Mouse (Mus musculus) naive thymus-derived CD4-positive, alpha-beta T cell, adult 2 months (primary cell): ENCODE data around the gene Utp4.
"Not testable (repeated sequence)": the region's sequence is repeated elsewhere in the genome, so short reads cannot be mapped to it uniquely, and the experiment has no call there.

Experiments
- DNase-seq: peaks from one replicate; pipeline ENCODE4 v3.0.0-alpha.2; 2011; ENCODE audit warnings: low read depth

Gene Utp4

GRCm38 (mm10) chr8:106905727-106906480 is 12.5 kb downstream of the Utp4 start:
- DNase-seq: peak; percentile 64

GRCm38 (mm10) chr8:106906635-106907034 is 13.2 kb downstream of the Utp4 start:
- DNase-seq: no peak

- DNase-seq: no peak
These were observed 14.0 kb downstream of the Utp4 start for GRCm38 (mm10) chr8:106907450-106907849.

DNA sequence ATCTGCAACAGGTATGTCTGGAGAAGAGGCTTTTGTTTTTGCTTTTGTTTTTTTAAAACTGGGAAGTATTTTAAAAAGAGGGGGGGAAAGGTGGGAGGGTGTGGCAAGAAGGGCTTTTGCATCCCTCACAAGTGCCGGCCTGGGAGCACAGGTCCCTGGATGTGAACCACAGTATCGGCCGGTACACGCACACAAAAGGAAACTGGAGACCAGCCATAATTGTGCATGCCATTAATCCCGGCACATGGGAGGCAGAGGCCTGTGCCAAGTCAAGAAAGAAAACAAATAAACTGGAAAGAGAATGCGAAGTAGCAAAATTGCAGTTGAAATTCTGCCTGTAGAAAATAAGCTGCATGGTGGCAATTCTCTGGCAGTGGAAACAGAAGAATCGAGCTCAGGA is 14.9 kb downstream of the Utp4 start:
- no peak for DNase-seq

- no peak for DNase-seq
These were observed 20.2 kb downstream of the Utp4 start for GRCm38 (mm10) chr8:106913631-106914030.

GRCm38 (mm10) chr8:106919721-106920394 is 26.4 kb downstream of the Utp4 start:
- DNase-seq: no peak

DNA sequence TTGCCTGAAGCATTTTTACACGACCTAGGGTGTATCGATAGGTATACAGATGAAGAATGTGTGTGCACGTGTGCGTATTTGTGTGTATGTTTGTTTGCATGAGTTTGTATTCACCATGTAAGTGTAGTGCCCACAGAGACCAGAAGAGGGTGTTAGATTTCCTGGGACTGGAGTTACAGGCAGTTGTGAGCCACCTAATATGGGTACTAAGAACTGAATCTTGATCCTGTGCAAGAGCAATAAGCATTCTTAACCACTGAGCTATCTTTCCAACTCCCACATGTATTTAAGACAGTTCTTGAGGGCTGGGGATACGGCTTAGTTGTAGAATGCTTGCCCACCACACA is 26.9 kb downstream of the Utp4 start:
- DNase-seq: no peak

- no peak for DNase-seq
These were observed 30.6 kb downstream of the Utp4 start for GRCm38 (mm10) chr8:106924057-106924456.

GRCm38 (mm10) chr8:106924904-106925349 is 31.5 kb downstream of the Utp4 start:
- DNase-seq: no peak

DNA sequence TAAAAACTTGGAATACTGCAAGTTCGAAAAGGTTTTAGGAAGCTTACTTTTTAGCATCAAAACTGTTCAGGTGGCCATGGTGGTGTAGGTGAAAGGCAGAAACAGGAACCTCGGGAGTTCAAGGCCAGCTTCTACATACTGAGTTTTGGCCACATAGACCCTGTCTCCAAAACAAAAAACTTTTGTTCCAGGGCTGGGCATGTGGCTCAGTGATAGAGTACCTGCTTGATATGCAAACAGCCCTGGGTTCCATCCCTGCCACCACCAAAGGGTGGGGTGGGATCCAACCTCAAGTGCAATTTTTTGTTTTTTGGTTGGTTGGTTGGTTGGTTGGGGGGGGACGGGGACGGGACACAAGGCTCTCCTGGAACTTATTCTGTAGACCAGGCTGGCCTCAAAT is 32.0 kb downstream of the Utp4 start:
- DNase-seq: no peak

DNA sequence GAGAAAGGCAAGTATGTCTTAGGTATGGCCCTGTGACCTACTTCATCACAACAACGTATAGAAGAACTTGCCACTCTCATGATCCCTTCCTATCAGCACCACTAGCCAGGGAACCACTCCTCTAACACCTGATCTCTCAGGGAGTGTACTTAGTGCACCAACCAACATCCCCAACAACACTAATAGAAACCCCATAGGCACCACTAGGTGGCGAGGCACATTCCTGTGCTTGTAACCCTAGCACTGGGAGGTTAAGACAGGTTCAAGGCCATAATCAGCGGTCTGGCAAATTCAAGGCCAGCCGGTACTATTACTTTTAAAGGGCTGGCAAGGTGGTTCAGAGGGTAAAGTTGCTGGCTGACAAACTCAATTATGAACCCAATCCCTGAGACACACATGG is 33.8 kb downstream of the Utp4 start:
- DNase-seq: peak; percentile 74

DNA sequence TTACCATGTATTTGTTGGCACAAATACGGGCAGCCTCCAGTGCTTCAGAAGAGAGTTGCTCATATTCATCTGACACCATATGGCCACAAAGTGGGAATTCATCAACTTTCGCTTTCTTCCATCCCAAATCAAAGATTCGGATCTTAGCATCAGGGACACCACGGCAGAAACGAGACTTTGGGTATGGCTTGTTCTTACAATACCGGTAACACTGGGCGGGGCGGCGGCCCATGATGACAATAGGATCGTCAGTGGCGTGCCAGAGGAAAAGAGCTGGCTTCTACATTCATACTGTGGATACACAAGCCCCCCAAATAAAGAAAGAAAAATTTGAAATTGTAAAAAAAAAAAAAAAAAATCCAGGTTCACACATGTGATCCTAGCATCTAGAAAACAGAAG is 34.7 kb downstream of the Utp4 start:
- DNase-seq: not testable (repeated sequence)

- DNase-seq: no peak
These were observed 35.9 kb downstream of the Utp4 start for GRCm38 (mm10) chr8:106929155-106929913.

GRCm38 (mm10) chr8:106929921-106930320 is 36.5 kb downstream of the Utp4 start:
- DNase-seq: no peak

GRCm38 (mm10) chr8:106932376-106933065 is 39.1 kb downstream of the Utp4 start:
- peak; percentile 16 for DNase-seq

DNA sequence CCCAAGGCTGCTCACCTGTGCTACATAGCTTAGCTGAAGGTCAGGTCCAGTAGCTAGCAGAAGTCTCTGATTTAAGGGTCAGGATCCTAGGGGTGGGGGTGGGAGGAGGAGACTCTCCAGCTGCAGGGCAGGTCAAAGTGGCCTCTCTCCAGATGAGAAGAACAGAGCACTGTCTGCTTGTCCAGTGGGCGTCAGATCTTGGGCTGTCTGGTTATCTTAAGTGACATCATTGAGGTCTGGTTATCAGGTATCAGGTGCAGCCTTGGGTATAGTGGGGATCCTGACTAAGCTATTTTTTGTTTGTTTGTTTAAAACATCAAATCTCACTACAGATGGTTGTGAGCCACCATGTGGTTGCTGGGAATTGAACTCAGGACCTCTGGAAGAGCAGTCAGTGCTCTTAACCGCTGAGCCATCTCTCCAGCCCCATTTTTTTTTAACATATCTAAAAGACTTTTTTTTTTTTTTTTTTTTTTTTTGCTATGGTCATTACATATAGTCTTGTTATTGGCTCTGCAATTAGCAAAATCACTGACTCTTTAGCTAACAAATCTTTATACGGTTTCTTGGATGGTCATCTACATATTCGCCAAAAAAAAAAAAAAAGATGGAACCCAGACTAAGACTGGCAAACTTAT is 40.2 kb downstream of the Utp4 start:
- no peak for DNase-seq

GRCm38 (mm10) chr8:106934226-106934977 is 41.0 kb downstream of the Utp4 start:
- peak; percentile 20 for DNase-seq

- peak; percentile 95 for DNase-seq
These were observed 42.0 kb downstream of the Utp4 start, which contains the start of gene Sntb2 for GRCm38 (mm10) chr8:106935324-106935869. Sntb2 (plus strand) TSS chr8:106935750.

DNA sequence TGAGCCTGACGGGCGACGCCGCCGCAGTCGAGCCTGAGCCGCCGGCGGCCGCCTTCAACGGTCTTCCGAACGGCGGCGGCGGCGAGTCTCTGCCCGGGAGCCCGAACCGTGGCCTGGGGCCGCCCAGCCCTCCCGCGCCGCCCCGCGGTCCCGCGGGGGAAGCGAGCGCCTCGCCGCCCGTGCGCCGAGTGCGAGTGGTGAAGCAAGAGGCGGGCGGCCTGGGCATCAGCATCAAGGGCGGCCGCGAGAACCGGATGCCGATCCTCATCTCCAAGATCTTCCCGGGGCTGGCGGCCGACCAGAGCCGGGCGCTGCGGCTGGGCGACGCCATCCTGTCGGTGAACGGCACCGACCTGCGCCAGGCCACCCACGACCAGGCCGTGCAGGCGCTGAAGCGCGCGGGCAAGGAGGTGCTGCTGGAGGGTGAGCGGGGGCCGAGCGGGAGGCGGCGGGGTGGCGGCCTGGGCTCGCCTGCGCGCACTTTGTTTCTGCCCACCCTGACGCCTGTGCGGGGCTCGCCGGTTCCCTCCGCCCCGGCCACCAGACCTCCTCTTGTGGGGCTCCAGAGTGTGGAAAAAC is 42.6 kb downstream of the Utp4 start:
- no peak for DNase-seq

GRCm38 (mm10) chr8:106936478-106937051 is 43.1 kb downstream of the Utp4 start:
- DNase-seq: peak; percentile 44
